Mouse (Mus musculus) E14TG2a.4 (cell line): ENCODE measurements around the gene Hist1h2bh.
"Not testable (repeated sequence)": the region's sequence is repeated elsewhere in the genome, so short reads cannot be mapped to it uniquely, and the experiment has no call there.

Source experiments
- H3K27me3 ChIP-seq: 2 replicates; pipeline ENCODE4 v1.6.1; 2014; ENCODE audit warnings: low read length, control low read depth; ENCODE audit not compliant: insufficient read depth
- H3K36me3 ChIP-seq: 2 replicates; pipeline ENCODE4 v1.6.1; 2014; ENCODE audit warnings: low read length, control low read depth; ENCODE audit not compliant: insufficient read depth
- H3K4me1 ChIP-seq: replicated peaks from 2 replicates; pipeline ENCODE4 v1.6.1; 2014; ENCODE audit warnings: low read depth, low read length, control low read depth
- H3K4me3 ChIP-seq: replicated peaks from 2 replicates; pipeline ENCODE4 v1.5.1; 2014; ENCODE audit warnings: mild to moderate bottlenecking, low read length
- H3K9me3 ChIP-seq: 2 replicates; pipeline ENCODE4 v1.6.1; 2014; ENCODE audit warnings: low read length, control low read depth
- CTCF ChIP-seq: conservative IDR thresholded peaks from 2 replicates; pipeline ENCODE4 v1.5.1; 2014; ENCODE audit warnings: low read length
- NANOG ChIP-seq: IDR thresholded peaks from 2 replicates; pipeline ENCODE4 v1.6.1; 2014; ENCODE audit warnings: borderline replicate concordance, low read length, mixed read lengths
- POU5F1 ChIP-seq: IDR thresholded peaks from 2 replicates; pipeline ENCODE4 v1.6.1; 2014; ENCODE audit warnings: low read length, borderline replicate concordance

Hist1h2bh gene

DNA sequence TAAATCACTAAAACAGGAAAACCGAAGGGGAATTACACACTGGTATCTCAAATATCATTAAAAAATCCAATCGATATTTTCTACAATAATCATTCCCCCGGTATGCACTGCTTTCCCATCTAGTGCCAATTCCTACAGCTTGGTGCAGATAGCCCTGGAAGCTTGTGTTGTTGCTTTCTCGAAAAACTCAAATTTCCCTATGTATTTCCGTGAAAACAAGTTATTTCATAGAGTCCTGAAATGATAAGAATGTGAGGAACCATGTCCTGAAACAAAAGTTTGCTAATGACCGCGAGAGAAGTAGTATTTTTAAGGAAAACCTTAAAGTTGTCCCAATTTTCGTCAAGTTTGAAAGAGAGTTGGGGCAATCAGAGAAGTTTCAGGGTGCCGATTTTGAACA lies 11.2 kb upstream of the Hist1h2bh start:
- H3K36me3 ChIP-seq = no peaks in the 10 kb centered on the region
- H3K4me3 ChIP-seq = peak overlapping the region; percentile 78
- H3K27me3 ChIP-seq = no peaks in the 10 kb centered on the region
- H3K4me1 ChIP-seq = peaks cover 30% of the 10 kb centered on the region
- no peaks in the 10 kb centered on the region for H3K9me3 ChIP-seq
- TF ChIP-seq POU5F1 (no peak), CTCF (no peak), NANOG (no peak)

DNA sequence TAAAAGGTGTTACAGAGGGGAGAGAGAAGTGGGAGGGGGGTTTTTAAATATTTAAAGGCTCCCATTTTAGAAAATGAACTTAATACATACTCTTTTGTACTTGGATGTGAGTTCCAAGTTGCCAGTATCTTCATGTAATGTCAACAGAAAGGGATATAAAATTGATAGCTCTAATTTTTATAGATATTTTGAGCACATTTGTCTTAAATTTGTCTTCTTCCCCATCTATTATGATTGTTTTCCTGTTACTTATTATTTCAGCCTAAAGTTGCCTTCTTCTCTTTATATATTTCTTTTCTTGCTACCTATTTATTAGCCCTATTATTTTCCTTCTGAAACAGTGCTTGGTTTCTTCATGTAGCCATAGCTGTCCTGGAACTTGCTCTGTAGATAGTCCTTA lies 9.8 kb upstream of the Hist1h2bh start, which contains the start of gene Hist1h1d:
TSS of gene Hist1h1d (plus strand) at position 301 of the 400 bp plus-strand sequence.
- H3K27me3 ChIP-seq = no peaks in the 10 kb centered on the region
- H3K4me1 ChIP-seq = peaks cover 30% of the 10 kb centered on the region
- no peaks in the 10 kb centered on the region for H3K36me3 ChIP-seq
- peak within 1 kb of the TSS; percentile 75 for H3K4me3 ChIP-seq
- H3K9me3 ChIP-seq = no peaks in the 10 kb centered on the region
- no peak for TF ChIP-seq CTCF
- no peak for TF ChIP-seq NANOG
- no peak for TF ChIP-seq POU5F1

DNA sequence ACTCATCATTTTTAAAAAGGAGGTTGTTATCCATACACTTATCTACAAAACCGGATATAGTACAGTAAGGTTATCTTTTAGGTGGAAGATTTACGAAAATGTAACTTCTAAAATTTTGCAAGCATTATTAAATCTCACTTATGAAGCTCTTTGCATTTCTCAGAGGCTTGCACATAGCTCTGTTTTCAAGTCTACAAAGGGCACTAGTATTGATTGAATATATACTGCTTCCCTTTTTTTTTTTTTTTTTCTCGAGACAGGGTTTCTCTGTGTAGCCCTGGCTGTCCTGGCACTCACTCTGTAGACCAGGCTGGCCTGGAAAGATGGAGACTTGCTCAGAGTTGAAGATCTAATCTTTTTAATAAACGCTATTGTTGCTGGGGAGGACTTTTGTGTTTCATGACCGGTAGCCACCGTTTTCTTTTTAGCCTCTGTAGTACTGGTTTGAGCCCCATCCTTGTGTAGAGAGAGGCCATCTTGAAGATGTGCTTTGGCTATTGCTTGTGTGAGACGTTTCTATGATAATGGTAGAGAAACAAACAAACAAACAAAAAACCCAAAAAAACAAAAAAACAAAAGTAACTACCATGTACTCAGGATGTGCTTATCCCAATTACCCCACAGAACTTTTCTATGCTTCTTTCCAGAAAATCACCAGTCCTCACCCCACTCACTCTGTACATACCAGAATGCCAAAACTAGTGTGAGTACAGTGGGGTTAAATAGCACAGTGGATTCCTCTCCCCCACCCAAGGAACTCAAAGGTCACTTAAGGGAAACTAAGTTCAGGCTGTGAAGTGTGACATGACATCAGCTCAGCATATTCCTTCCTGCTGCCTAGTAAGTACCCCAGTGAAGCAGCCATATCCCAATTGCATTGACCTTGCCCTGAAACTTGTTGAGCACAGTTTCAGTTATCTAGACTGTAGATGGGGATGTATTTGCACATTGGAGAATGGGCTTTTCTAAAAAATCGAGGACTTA lies 9.0 kb upstream of the Hist1h2bh start:
- Histone ChIP-seq H3K9me3 (no peaks in the 10 kb centered on the region), H3K4me1 (peaks cover 27% of the 10 kb centered on the region), H3K36me3 (no peaks in the 10 kb centered on the region), H3K27me3 (no peaks in the 10 kb centered on the region), H3K4me3 (peak overlapping the region; percentile 75)
- TF ChIP-seq POU5F1 (no peak), CTCF (no peak), NANOG (no peak)

DNA sequence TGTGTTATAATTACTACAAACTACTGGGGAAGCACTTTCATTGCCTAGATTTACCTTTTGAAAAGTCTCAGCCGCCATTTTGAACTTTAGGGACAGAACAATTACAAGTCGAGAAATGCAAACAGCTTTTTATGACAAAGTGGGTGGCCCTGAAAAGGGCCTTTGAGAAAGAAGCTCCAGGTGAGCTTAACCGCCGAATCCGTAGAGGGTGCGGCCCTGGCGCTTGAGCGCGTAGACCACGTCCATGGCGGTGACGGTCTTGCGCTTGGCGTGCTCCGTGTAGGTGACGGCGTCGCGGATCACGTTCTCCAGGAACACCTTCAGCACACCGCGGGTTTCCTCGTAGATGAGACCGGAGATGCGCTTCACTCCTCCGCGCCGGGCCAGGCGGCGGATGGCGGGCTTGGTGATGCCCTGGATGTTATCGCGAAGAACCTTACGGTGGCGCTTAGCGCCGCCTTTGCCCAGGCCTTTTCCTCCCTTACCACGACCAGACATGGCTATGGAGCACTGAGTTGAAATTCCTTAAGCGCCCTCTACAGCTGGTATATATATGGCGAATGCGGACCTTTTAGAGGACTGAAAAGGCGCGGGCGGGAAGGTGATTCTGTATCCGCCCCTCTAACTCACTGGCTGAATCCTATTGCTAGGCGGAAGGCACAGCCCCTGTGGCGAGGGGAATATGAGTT lies 8.1 kb upstream of the Hist1h2bh start, which contains the start of gene Hist1h4f:
TSS of gene Hist1h4f (minus strand) at position 503 of the 689 bp plus-strand sequence.
- H3K36me3 ChIP-seq, H3K27me3 ChIP-seq, H3K9me3 ChIP-seq: not testable (repeated sequence)
- peak within 1 kb of the TSS; percentile 75 for H3K4me3 ChIP-seq
- H3K4me1 ChIP-seq = peaks cover 26% of the 10 kb centered on the region

DNA sequence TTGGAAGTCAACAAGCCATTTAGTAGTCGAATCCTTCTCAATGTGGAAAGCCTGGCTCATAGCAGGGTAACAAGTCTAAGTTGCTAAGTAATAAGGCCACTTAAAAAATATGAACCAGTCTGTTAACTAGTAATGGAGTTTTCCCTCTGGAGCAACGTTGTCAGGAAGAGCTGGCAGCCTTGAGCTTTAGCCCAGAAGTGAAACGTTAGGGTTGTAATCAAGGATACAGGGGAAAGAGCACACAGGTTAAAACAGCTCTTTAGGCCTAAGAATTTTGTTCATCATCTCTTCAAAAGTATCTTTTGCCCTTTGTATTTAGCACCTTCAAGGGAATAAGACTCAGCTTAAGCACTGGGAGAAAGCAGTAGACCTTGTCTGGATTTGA lies 7.6 kb upstream of the Hist1h2bh start:
- no peak for TF ChIP-seq NANOG
- no peak for TF ChIP-seq CTCF
- no peak for TF ChIP-seq POU5F1
- Histone ChIP-seq H3K9me3 (no peaks in the 10 kb centered on the region), H3K36me3 (no peaks in the 10 kb centered on the region), H3K4me1 (peaks cover 29% of the 10 kb centered on the region), H3K27me3 (no peaks in the 10 kb centered on the region), H3K4me3 (peak overlapping the region; percentile 75)

DNA sequence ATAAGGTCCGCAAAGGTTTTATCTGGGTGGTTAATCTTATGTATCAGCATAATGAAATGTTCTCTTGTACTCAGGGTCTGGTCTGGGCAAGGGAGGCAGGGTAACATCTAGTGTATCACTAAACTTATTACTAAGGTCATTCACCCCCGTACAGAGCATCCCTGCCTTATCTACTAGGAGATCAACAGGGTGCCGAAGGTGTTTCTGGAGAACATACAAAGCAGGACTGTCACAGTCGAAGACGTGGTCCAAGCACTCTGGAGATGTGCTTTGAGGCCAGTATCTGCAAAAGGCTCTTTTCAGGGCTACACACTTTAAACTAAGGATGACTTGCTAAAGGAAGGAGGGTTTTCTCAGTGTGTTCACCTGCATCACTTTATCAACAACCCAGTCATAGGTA lies 3.5 kb upstream of the Hist1h2bh start:
- Histone ChIP-seq H3K4me1 (peaks cover 23% of the 10 kb centered on the region), H3K27me3 (no peaks in the 10 kb centered on the region), H3K36me3 (no peaks in the 10 kb centered on the region), H3K9me3 (no peaks in the 10 kb centered on the region), H3K4me3 (no peak overlapping the region)
- no peak for TF ChIP-seq CTCF
- no peak for TF ChIP-seq POU5F1
- no peak for TF ChIP-seq NANOG

DNA sequence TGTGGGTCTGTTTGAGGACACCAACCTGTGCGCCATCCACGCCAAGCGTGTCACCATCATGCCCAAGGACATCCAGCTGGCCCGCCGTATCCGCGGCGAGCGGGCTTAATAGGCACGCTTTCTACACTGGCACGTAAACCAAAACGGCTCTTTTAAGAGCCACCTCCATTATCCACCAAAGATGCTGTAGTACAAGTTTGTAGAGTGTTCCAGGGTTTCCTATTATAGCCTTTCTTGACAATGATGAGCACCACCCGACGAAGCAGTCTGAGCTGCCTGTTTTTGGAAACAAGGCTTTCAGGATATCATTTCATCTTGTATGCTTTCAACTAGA lies 1.6 kb upstream of the Hist1h2bh start:
- not testable (repeated sequence) for H3K27me3 ChIP-seq, H3K9me3 ChIP-seq, H3K36me3 ChIP-seq
- peak overlapping the region; percentile 74 for H3K4me3 ChIP-seq
- peaks cover 18% of the 10 kb centered on the region for H3K4me1 ChIP-seq

DNA sequence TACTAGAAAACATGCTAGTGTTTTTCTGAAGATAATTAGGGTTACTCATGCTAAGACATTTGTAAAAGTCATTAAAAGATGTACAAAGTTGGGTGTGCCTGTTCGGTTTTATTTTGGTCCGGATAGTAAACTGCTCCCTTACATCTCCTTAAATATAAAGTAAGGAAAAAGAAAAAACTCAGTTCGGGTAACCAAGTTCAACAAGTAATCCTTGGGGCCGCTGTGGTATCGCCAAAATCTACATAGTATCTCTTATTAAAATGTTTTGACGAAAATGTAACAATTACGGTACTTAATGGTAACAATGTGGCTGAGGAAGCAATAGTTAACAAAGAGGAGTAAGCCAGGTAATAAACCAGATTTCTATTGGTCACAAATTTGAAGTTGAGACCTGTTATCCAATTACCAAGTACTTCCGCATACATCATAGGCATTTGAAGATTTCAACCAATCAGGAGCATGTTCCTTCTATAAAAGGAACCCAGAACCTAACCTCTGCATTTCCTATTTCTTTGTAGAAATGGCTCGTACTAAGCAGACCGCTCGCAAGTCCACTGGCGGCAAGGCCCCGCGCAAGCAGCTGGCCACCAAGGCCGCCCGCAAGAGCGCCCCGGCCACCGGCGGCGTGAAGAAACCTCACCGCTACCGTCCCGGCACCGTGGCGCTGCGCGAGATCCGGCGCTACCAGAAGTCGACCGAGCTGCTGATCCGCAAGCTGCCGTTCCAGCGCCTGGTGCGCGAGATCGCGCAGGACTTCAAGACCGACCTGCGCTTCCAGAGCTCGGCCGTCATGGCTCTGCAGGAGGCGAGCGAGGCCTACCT lies 984 bp upstream of the Hist1h2bh start, which contains the start of gene Hist1h3f:
TSS of gene Hist1h3f (plus strand) at position 88 of the 822 bp plus-strand sequence.
- peaks cover 18% of the 10 kb centered on the region for H3K4me1 ChIP-seq
- H3K4me3 ChIP-seq = peak within 1 kb of the TSS; percentile 74
- H3K9me3 ChIP-seq = no peaks in the 10 kb centered on the region
- H3K27me3 ChIP-seq = no peaks in the 10 kb centered on the region
- TF ChIP-seq NANOG (no peak), POU5F1 (no peak), CTCF (no peak)
- H3K36me3 ChIP-seq = no peaks in the 10 kb centered on the region

DNA sequence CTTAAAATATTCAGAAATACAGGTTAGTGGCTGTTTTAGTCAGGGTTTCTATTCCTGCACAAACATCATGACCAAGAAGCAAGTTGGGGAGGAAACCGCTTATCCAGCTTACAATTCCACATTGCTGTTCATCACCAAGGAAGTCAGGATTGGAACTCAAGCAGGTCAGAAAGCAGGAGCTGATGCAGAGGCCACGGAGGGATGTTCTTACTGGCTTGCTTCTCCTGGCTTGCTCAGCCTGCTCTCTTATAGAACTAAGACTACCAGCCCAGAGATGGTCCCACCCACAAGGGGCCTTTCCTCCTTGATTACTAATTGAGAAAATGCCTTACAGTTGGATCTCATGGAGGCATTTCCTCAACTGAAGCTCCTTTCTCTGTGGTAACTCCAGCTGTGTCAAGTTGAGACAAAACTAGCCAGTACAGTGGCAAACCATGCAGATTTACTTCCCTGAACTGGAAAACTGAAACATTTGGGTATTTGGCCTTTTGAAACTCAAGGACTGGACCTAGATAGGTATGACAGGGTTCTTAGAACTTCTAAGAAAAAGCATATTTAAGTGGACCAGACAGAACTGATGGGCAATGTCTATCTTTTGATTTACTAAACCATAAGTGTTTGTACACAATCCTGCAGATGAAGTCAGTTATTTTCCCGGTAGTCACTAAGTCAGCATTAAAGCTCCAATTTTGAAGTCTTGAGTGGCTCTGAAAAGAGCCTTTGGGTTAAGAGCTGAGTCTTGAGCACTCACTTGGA lies 789 bp downstream of the Hist1h2bh start:
- H3K36me3 ChIP-seq, H3K27me3 ChIP-seq, H3K9me3 ChIP-seq: not testable (repeated sequence)
- Histone ChIP-seq H3K4me3 (peak overlapping the region; percentile 74), H3K4me1 (peaks cover 26% of the 10 kb centered on the region)
